ENCODE assay signal across 18 mouse cellular contexts in genomic region chr8:110957471-110957870, GRCm38 (mm10). TPM values are rescaled to one million over a fixed set of nuclear protein-coding genes. Genes with fewer than 3 reads are reported as not detected.
DNase-seq lines count a peak whose midpoint lies in the region; ATAC-seq and TF ChIP-seq lines count a peak whose summit lies in the region.
"Had no signal": no experiment of that assay in that cellular context is flagged by ENCODE, and none has a peak within 500 bp of the region (broad histone marks: within the 10 kb centered on the region; RNA-seq: fewer than 3 reads in every experiment).

No protein-coding gene starts in this region.

- H3K27ac ChIP-seq in gastrocnemius, adult 2 months = peak overlapping the region; percentile 53
- peak overlapping the region; percentile 64 for H3K27ac ChIP-seq in hindbrain, postnatal 0 days
- H3K27ac ChIP-seq in hindbrain, embryonic 12.5 days = no peak overlapping the region
- H3K27ac ChIP-seq in cerebellum, adult 2 months (ENCODE audit: insufficient read depth, low read length) = peak overlapping the region; percentile 99
- no peak overlapping the region for H3K27ac ChIP-seq in forebrain, postnatal 0 days (ENCODE audit: low read depth, low read length)
- H3K27ac ChIP-seq: liver, embryonic 15.5 days; midbrain, embryonic 13.5 days had no signal

- TF ChIP-seq POLR2A in cerebellum, adult 2 months (IDR thresholded peaks at IDR 0.05; ENCODE audit: borderline replicate concordance, insufficient read depth, low read length) = peak; percentile 65; the same call in 1 of the 2 replicates

- TF ChIP-seq CTCF in gastrocnemius, adult 2 months (IDR thresholded peaks at IDR 0.05) = peak; percentile 41
- TF ChIP-seq CTCF in hindbrain, postnatal 0 days (IDR thresholded peaks at IDR 0.05; ENCODE audit: low read depth) = no peak; the same call in 1 of the 2 replicates
- peak; percentile 58 for TF ChIP-seq CTCF in cerebellum, adult 2 months (IDR thresholded peaks at IDR 0.05; ENCODE audit: borderline replicate concordance, insufficient read depth, low read depth, low read length)
- TF ChIP-seq CTCF in forebrain, postnatal 0 days (IDR thresholded peaks at IDR 0.05; ENCODE audit: low read depth) = no peak

- H3K27me3 ChIP-seq in hindbrain, postnatal 0 days (ENCODE audit: insufficient read depth, low read length) = no peaks in the 10 kb centered on the region
- no peaks in the 10 kb centered on the region for H3K27me3 ChIP-seq in hindbrain, embryonic 12.5 days
- no peaks in the 10 kb centered on the region for H3K27me3 ChIP-seq in cerebellum, adult 2 months (ENCODE audit: control insufficient read depth, insufficient read depth, low read length)
- no peaks in the 10 kb centered on the region for H3K27me3 ChIP-seq in forebrain, postnatal 0 days (ENCODE audit: insufficient read depth, low read length)
- H3K27me3 ChIP-seq: liver, embryonic 15.5 days; midbrain, embryonic 13.5 days had no signal

- peak; percentile 60 for DNase-seq in gastrocnemius, adult 2 months
- DNase-seq in gastrocnemius, postnatal 36 days = no peak
- no peak for DNase-seq in hindbrain, postnatal 0 days (ENCODE audit: low spot score)
- DNase-seq in cerebellum, adult 2 months = peak in 1 of 2 experiments; percentile 85
- DNase-seq in frontal cortex, postnatal 25 days (ENCODE audit: low spot score in 2 of 2) = no peak
- no peak for DNase-seq in forebrain, postnatal 0 days
- no peak for DNase-seq in layer of hippocampus, adult 9-10 months (ENCODE audit: low spot score)
- DNase-seq: adrenal gland, postnatal 14 days; heart, postnatal 10 days; kidney, postnatal 4 days; right cerebral cortex, postnatal 25 days; thymus, postnatal 14 days had no signal

- H3K9ac ChIP-seq in hindbrain, postnatal 0 days (replicated peaks; ENCODE audit: low read length) = no peak overlapping the region
- H3K9ac ChIP-seq in hindbrain, embryonic 12.5 days = no peak overlapping the region
- no peak overlapping the region for H3K9ac ChIP-seq in forebrain, postnatal 0 days
- H3K9ac ChIP-seq: liver, embryonic 15.5 days had no signal

- H3K4me3 ChIP-seq in gastrocnemius, adult 2 months = no peak overlapping the region
- H3K4me3 ChIP-seq in hindbrain, postnatal 0 days (ENCODE audit: low read length) = no peak overlapping the region
- no peak overlapping the region for H3K4me3 ChIP-seq in hindbrain, embryonic 12.5 days
- peak overlapping the region; percentile 67 for H3K4me3 ChIP-seq in cerebellum, adult 2 months (replicated peaks; ENCODE audit: insufficient read depth, low read depth, low read length)
- H3K4me3 ChIP-seq in forebrain, postnatal 0 days (ENCODE audit: low read depth, low read length) = no peak overlapping the region
- H3K4me3 ChIP-seq: liver, embryonic 15.5 days; midbrain, embryonic 13.5 days had no signal

- ATAC-seq in hindbrain, postnatal 0 days = 0 out of 2 replicates have a peak, but pooled peaks have one; percentile 13
- no peak for ATAC-seq in hindbrain, embryonic 12.5 days (ENCODE audit: low FRiP score)
- ATAC-seq in forebrain, postnatal 0 days = no peak
- ATAC-seq: CD4-positive, CD25-positive, alpha-beta regulatory T cell, adult 4 months; intestine, postnatal 0 days; lung, postnatal 0 days; midbrain, embryonic 13.5 days had no signal

- intact Hi-C loops in gastrocnemius, adult 2 months (cut with DNase I) = loop anchor here (5.0 kb wide), 1 partner anchor 35 kb away; no protein-coding TSS in a partner anchor
- intact Hi-C loops in gastrocnemius, postnatal 36 days (cut with DNase I) = no loop called here

- 73% methylated on average over 19 of the region's 19 CpGs for WGBS in hindbrain, postnatal 0 days
- 92% methylated on average over 19 of the region's 19 CpGs for WGBS in hindbrain, embryonic 12.5 days
- WGBS in cerebellum, adult 2 months = 9% methylated on average over 19 of the region's 19 CpGs
- WGBS in forebrain, postnatal 0 days = 90% methylated on average over 19 of the region's 19 CpGs

- 0 out of 2 replicates have a peak, but pooled peaks cover 14% of the 10 kb centered on the region for H3K36me3 ChIP-seq in hindbrain, postnatal 0 days (ENCODE audit: insufficient read depth, low read length)
- H3K36me3 ChIP-seq in hindbrain, embryonic 12.5 days = peaks cover 46% of the 10 kb centered on the region
- peaks cover 43% of the 10 kb centered on the region for H3K36me3 ChIP-seq in forebrain, postnatal 0 days (ENCODE audit: insufficient read depth)

- no peak overlapping the region for H3K4me2 ChIP-seq in hindbrain, postnatal 0 days (ENCODE audit: low read depth, low read length)
- H3K4me2 ChIP-seq in hindbrain, embryonic 12.5 days (replicated peaks) = no peak overlapping the region
- no peak overlapping the region for H3K4me2 ChIP-seq in forebrain, postnatal 0 days (ENCODE audit: low read depth)
- H3K4me2 ChIP-seq: liver, embryonic 15.5 days; midbrain, embryonic 13.5 days had no signal

- no peaks in the 10 kb centered on the region for H3K9me3 ChIP-seq in hindbrain, postnatal 0 days (ENCODE audit: low read length)
- no peaks in the 10 kb centered on the region for H3K9me3 ChIP-seq in hindbrain, embryonic 12.5 days (replicated peaks)
- no peaks in the 10 kb centered on the region for H3K9me3 ChIP-seq in forebrain, postnatal 0 days (ENCODE audit: low read length)
- H3K9me3 ChIP-seq: liver, embryonic 15.5 days; midbrain, embryonic 13.5 days had no signal

- no peaks in the 10 kb centered on the region for H3K4me1 ChIP-seq in hindbrain, postnatal 0 days (ENCODE audit: insufficient read depth, low read length)
- H3K4me1 ChIP-seq in hindbrain, embryonic 12.5 days = 0 out of 2 replicates have a peak, but pooled peaks cover 4% of the 10 kb centered on the region
- H3K4me1 ChIP-seq in cerebellum, adult 2 months (ENCODE audit: control insufficient read depth, insufficient read depth, low read length) = peaks cover 42% of the 10 kb centered on the region
- no peaks in the 10 kb centered on the region for H3K4me1 ChIP-seq in forebrain, postnatal 0 days (ENCODE audit: insufficient read depth)
- H3K4me1 ChIP-seq: liver, embryonic 15.5 days had no signal

RNA-seq across cellular contexts. Expression of gene St3gal2, which starts 37.7 kb away (rescaled TPM):
- 10 to 100 TPM; 46.4 to 51.0 TPM for total RNA-seq in gastrocnemius, adult 2 months (2021)
- total RNA-seq in gastrocnemius, postnatal 36 days (2021) = 10 to 100 TPM; 47.1 to 48.8 TPM
- total RNA-seq in hindbrain, postnatal 0 days (2014; rRNA removed) = 32.2 and 39.6 TPM in 2 replicates
- 19.9 and 20.2 TPM in 2 replicates for polyA plus RNA-seq in hindbrain, postnatal 0 days (2015; fragmentation: Nextera tagmentation; extraction: Ambion mirVana)
- 30.4 and 31.2 TPM in 2 replicates for polyA plus RNA-seq in hindbrain, embryonic 12.5 days (2016; fragmentation: Nextera tagmentation; extraction: Ambion mirVana)
- 81.1 and 88.6 TPM in 2 replicates for polyA plus RNA-seq in cerebellum, adult 2 months (2012; rRNA removed)
- 27.4 and 30.7 TPM in 2 replicates for total RNA-seq in forebrain, postnatal 0 days (2014; rRNA removed)
- polyA plus RNA-seq in forebrain, postnatal 0 days (2015; fragmentation: Nextera tagmentation; extraction: Ambion mirVana) = 16.0 and 22.1 TPM in 2 replicates

RNA-seq across cellular contexts. Expression of gene Ddx19a, which starts 40.1 kb away (rescaled TPM):
- total RNA-seq in gastrocnemius, adult 2 months (2021) = 10 to 100 TPM; 29.4 to 30.2 TPM
- total RNA-seq in gastrocnemius, postnatal 36 days (2021) = 10 to 100 TPM; 23.2 to 28.6 TPM
- 30.9 and 35.1 TPM in 2 replicates for total RNA-seq in hindbrain, postnatal 0 days (2014; rRNA removed)
- polyA plus RNA-seq in hindbrain, postnatal 0 days (2015; fragmentation: Nextera tagmentation; extraction: Ambion mirVana) = 10.8 and 10.9 TPM in 2 replicates
- 13.9 and 16.9 TPM in 2 replicates for polyA plus RNA-seq in hindbrain, embryonic 12.5 days (2016; fragmentation: Nextera tagmentation; extraction: Ambion mirVana)
- 29.4 and 32.1 TPM in 2 replicates for polyA plus RNA-seq in cerebellum, adult 2 months (2012; rRNA removed)
- 32.5 and 44.3 TPM in 2 replicates for total RNA-seq in forebrain, postnatal 0 days (2014; rRNA removed)
- 14.3 and 15.0 TPM in 2 replicates for polyA plus RNA-seq in forebrain, postnatal 0 days (2015; fragmentation: Nextera tagmentation; extraction: Ambion mirVana)

RNA-seq across cellular contexts. Expression of gene Fuk, which starts 55.2 kb away (rescaled TPM):
- total RNA-seq in gastrocnemius, adult 2 months (2021) = 1 to 10 TPM; 4.4 TPM
- total RNA-seq in gastrocnemius, postnatal 36 days (2021) = 1 to 10 TPM; 3.2 to 3.8 TPM
- 11.0 and 17.9 TPM in 2 replicates for total RNA-seq in hindbrain, postnatal 0 days (2014; rRNA removed)
- polyA plus RNA-seq in hindbrain, postnatal 0 days (2015; fragmentation: Nextera tagmentation; extraction: Ambion mirVana) = 5.3 and 5.8 TPM in 2 replicates
- polyA plus RNA-seq in hindbrain, embryonic 12.5 days (2016; fragmentation: Nextera tagmentation; extraction: Ambion mirVana) = 11.4 and 11.9 TPM in 2 replicates
- 27.1 and 31.0 TPM in 2 replicates for polyA plus RNA-seq in cerebellum, adult 2 months (2012; rRNA removed)
- 8.8 and 12.4 TPM in 2 replicates for total RNA-seq in forebrain, postnatal 0 days (2014; rRNA removed)
- polyA plus RNA-seq in forebrain, postnatal 0 days (2015; fragmentation: Nextera tagmentation; extraction: Ambion mirVana) = 3.5 and 4.5 TPM in 2 replicates

Comparison
In these comparisons a context has a peak if more than half of its experiments do, and no peak if none do; other contexts are left out.
1. H3K27ac ChIP-seq: peak in gastrocnemius, adult 2 months (single experiment), hindbrain, postnatal 0 days (single experiment) and cerebellum, adult 2 months (single experiment); none in hindbrain, embryonic 12.5 days (single experiment) and forebrain, postnatal 0 days (single experiment).
2. CTCF ChIP-seq: peak in gastrocnemius, adult 2 months (single experiment) and cerebellum, adult 2 months (single experiment); none in hindbrain, postnatal 0 days (single experiment) and forebrain, postnatal 0 days (single experiment).